Comparison of ENCODE assay signal across 26 mouse cellular contexts in the genomic region with DNA sequence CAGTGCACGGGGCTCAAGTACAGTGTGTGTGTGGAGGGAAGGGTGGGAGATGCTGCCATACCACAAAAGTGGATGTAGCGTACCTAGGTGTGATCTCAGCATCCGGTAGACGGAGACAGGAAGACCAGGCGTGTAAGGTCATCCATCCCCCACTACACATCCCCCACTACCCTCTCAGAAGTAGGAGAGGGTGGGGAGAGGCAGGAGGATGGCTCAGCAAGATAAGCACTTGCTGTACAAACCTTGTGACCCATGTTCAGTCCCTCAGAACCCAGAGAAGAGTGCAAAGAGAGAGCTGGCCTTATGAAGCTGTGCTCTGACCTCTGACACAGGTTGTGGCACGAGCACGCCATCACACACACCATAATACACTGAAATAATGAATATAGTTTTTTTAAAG. TPM values are rescaled to one million over a fixed set of nuclear protein-coding genes. Genes with fewer than 3 reads are reported as not detected.
DNase-seq lines count a peak whose midpoint lies in the region; ATAC-seq and TF ChIP-seq lines count a peak whose summit lies in the region.
"Had no signal": no experiment of that assay in that cellular context is flagged by ENCODE, and none has a peak within 500 bp of the region (broad histone marks: within the 10 kb centered on the region; RNA-seq: fewer than 3 reads in every experiment).

No protein-coding gene starts in this region.

- H3K4me1 ChIP-seq in heart, embryonic 16.5 days (ENCODE audit: control insufficient read depth, insufficient read depth, low read length): peaks cover 35% of the 10 kb centered on the region
- peaks cover 37% of the 10 kb centered on the region for H3K4me1 ChIP-seq in heart, embryonic 10.5 days
- peaks cover 32% of the 10 kb centered on the region for H3K4me1 ChIP-seq in liver, embryonic 12.5 days
- no peaks in the 10 kb centered on the region for H3K4me1 ChIP-seq in liver, postnatal 0 days (ENCODE audit: insufficient read depth)
- H3K4me1 ChIP-seq: forebrain, embryonic 10.5 days; forebrain, embryonic 13.5 days; hindbrain, embryonic 12.5 days; hindbrain, embryonic 15.5 days had no signal

- no peak overlapping the region for H3K9ac ChIP-seq in heart, embryonic 16.5 days (ENCODE audit: low read length)
- no peak overlapping the region for H3K9ac ChIP-seq in liver, embryonic 12.5 days
- no peak overlapping the region for H3K9ac ChIP-seq in liver, postnatal 0 days (replicated peaks)
- H3K9ac ChIP-seq: forebrain, embryonic 13.5 days; hindbrain, embryonic 12.5 days; hindbrain, embryonic 15.5 days had no signal

- DNase-seq in gastrocnemius, adult 2 months: peak; percentile 5
- no peak for DNase-seq in gastrocnemius, postnatal 36 days
- DNase-seq in heart, embryonic 10.5 days (ENCODE audit: low spot score): no peak
- no peak for DNase-seq in liver, postnatal 0 days
- no peak for DNase-seq in spleen, postnatal 14 days (ENCODE audit: low spot score in 2 of 2)
- DNase-seq: adrenal gland, postnatal 10 days; cerebellum, adult 18-20 months; cerebellum, adult 9-10 months; cerebellum, postnatal 14 days; gastrocnemius, postnatal 14 days; heart, adult 18-20 months; heart, postnatal 14 days had no signal

- H3K9me3 ChIP-seq in heart, embryonic 16.5 days (replicated peaks; ENCODE audit: control insufficient read depth, low read length): no peaks in the 10 kb centered on the region
- no peaks in the 10 kb centered on the region for H3K9me3 ChIP-seq in heart, embryonic 10.5 days
- no peaks in the 10 kb centered on the region for H3K9me3 ChIP-seq in liver, embryonic 12.5 days (replicated peaks)
- H3K9me3 ChIP-seq in liver, postnatal 0 days (ENCODE audit: low read length): no peaks in the 10 kb centered on the region
- H3K9me3 ChIP-seq: forebrain, embryonic 10.5 days; forebrain, embryonic 13.5 days; hindbrain, embryonic 12.5 days; hindbrain, embryonic 15.5 days had no signal

- H3K27ac ChIP-seq in gastrocnemius, adult 2 months: no peak overlapping the region
- H3K27ac ChIP-seq in heart, embryonic 16.5 days (ENCODE audit: low read length): peak overlapping the region; percentile 79; the same call in 1 of the 2 replicates
- no peak overlapping the region for H3K27ac ChIP-seq in heart, embryonic 10.5 days
- peak overlapping the region; percentile 15; the same call in 1 of the 2 replicates for H3K27ac ChIP-seq in liver, embryonic 12.5 days
- H3K27ac ChIP-seq in liver, postnatal 0 days (ENCODE audit: low read depth): no peak overlapping the region
- H3K27ac ChIP-seq: forebrain, embryonic 10.5 days; forebrain, embryonic 13.5 days; hindbrain, embryonic 12.5 days; hindbrain, embryonic 15.5 days had no signal

- ATAC-seq in heart, embryonic 16.5 days (replicated peaks; ENCODE audit: extremely low read depth, insufficient read depth, low FRiP score): no peak
- ATAC-seq in liver, embryonic 12.5 days: peak; percentile 80; the same call in 1 of the 2 replicates
- ATAC-seq in liver, postnatal 0 days: no peak
- ATAC-seq: forebrain, embryonic 13.5 days; forebrain, embryonic 16.5 days; Patski had no signal

- H3K4me3 ChIP-seq in gastrocnemius, adult 2 months: no peak overlapping the region
- H3K4me3 ChIP-seq in heart, embryonic 16.5 days (ENCODE audit: low read length): no peak overlapping the region
- H3K4me3 ChIP-seq in heart, embryonic 10.5 days: no peak overlapping the region
- no peak overlapping the region for H3K4me3 ChIP-seq in liver, embryonic 12.5 days
- no peak overlapping the region for H3K4me3 ChIP-seq in liver, postnatal 0 days (ENCODE audit: low read depth, low read length)
- H3K4me3 ChIP-seq: forebrain, embryonic 10.5 days; forebrain, embryonic 13.5 days; hindbrain, embryonic 12.5 days; hindbrain, embryonic 15.5 days had no signal

- no peak for TF ChIP-seq EP300 in liver, postnatal 0 days (IDR thresholded peaks at IDR 0.05; ENCODE audit: low read depth)

- peaks cover 18% of the 10 kb centered on the region for H3K36me3 ChIP-seq in heart, embryonic 16.5 days (ENCODE audit: control insufficient read depth, insufficient read depth)
- peaks cover 66% of the 10 kb centered on the region for H3K36me3 ChIP-seq in heart, embryonic 10.5 days
- peaks cover 86% of the 10 kb centered on the region for H3K36me3 ChIP-seq in liver, embryonic 12.5 days
- H3K36me3 ChIP-seq in liver, postnatal 0 days (replicated peaks; ENCODE audit: insufficient read depth, low read length): peaks cover 30% of the 10 kb centered on the region

- no peaks in the 10 kb centered on the region for H3K27me3 ChIP-seq in heart, embryonic 16.5 days (ENCODE audit: control insufficient read depth, insufficient read depth, low read length)
- no peaks in the 10 kb centered on the region for H3K27me3 ChIP-seq in heart, embryonic 10.5 days (ENCODE audit: insufficient read depth, poor library complexity, severe bottlenecking)
- H3K27me3 ChIP-seq in liver, embryonic 12.5 days (replicated peaks): no peaks in the 10 kb centered on the region
- H3K27me3 ChIP-seq in liver, postnatal 0 days (ENCODE audit: insufficient read depth, low read length): no peaks in the 10 kb centered on the region
- H3K27me3 ChIP-seq: forebrain, embryonic 13.5 days; hindbrain, embryonic 12.5 days; hindbrain, embryonic 15.5 days; Patski had no signal

- TF ChIP-seq CTCF in gastrocnemius, adult 2 months (IDR thresholded peaks at IDR 0.05): no peak
- TF ChIP-seq CTCF in liver, postnatal 0 days (IDR thresholded peaks at IDR 0.05; ENCODE audit: low read depth): no peak

- no peak overlapping the region for H3K4me2 ChIP-seq in heart, embryonic 16.5 days (ENCODE audit: low read depth, low read length)
- H3K4me2 ChIP-seq in liver, embryonic 12.5 days: no peak overlapping the region
- H3K4me2 ChIP-seq in liver, postnatal 0 days (ENCODE audit: low read depth, low read length): no peak overlapping the region
- H3K4me2 ChIP-seq: forebrain, embryonic 13.5 days; hindbrain, embryonic 12.5 days; hindbrain, embryonic 15.5 days had no signal

- intact Hi-C loops in gastrocnemius, adult 2 months (cut with DNase I): no loop called here
- intact Hi-C loops in gastrocnemius, postnatal 36 days (cut with DNase I): no loop called here

- whole genome bisulfite sequencing in heart, embryonic 16.5 days: 87% methylated on average over 7 of the region's 7 CpGs
- WGBS in heart, embryonic 10.5 days: 83% methylated on average over 7 of the region's 7 CpGs
- 67% methylated on average over 7 of the region's 7 CpGs for WGBS in liver, embryonic 12.5 days (ENCODE audit: insufficient replicate concordance)
- 71% methylated on average over 7 of the region's 7 CpGs for WGBS in liver, postnatal 0 days (ENCODE audit: insufficient replicate concordance)

RNA-seq across cellular contexts. Expression of gene Gm10570, which starts 13.2 kb away (rescaled TPM):
- under 1 TPM in 1 of 2 experiments, not detected in 1; 0.54 TPM for total RNA-seq in gastrocnemius, adult 2 months (2021)
- total RNA-seq in gastrocnemius, postnatal 36 days (2021): under 1 TPM in 1 of 2 experiments, not detected in 1; 0.77 TPM
- polyA plus RNA-seq in heart, embryonic 16.5 days (2015; fragmentation: Nextera tagmentation; extraction: Ambion mirVana): 1.1 and 1.4 TPM in 2 replicates
- polyA plus RNA-seq in heart, embryonic 10.5 days (2016; fragmentation: Nextera tagmentation; extraction: Ambion mirVana): 0.58 and 1.1 TPM in 2 replicates
- not detected in 2 replicates for polyA plus RNA-seq in liver, embryonic 12.5 days (2016; fragmentation: Nextera tagmentation; extraction: Ambion mirVana)
- polyA plus RNA-seq in liver, postnatal 0 days (2015; fragmentation: Nextera tagmentation; extraction: Ambion mirVana): not detected in 2 replicates
- total RNA-seq: adrenal gland, adult 18-20 months; adrenal gland, postnatal 36 days; gastrocnemius, postnatal 14 days; heart, adult 18-20 months; hematopoietic stem cell, adult 5-6 weeks had no signal
- polyA plus RNA-seq: embryonic facial prominence, embryonic 14.5 days; forebrain, embryonic 10.5 days; gonadal fat pad, adult 2 months; intestine, embryonic 14.5 days; Patski had no signal

RNA-seq across cellular contexts. Expression of gene Fabp3, which starts 13.2 kb away (rescaled TPM):
- 1,000 to 10,000 TPM in 1 of 2 experiments, 100 to 1,000 TPM in 1; 551 to 1,329 TPM for total RNA-seq in gastrocnemius, adult 2 months (2021)
- total RNA-seq in gastrocnemius, postnatal 36 days (2021): 100 to 1,000 TPM; 839 to 956 TPM
- 1,916 and 1,999 TPM in 2 replicates for polyA plus RNA-seq in heart, embryonic 16.5 days (2015; fragmentation: Nextera tagmentation; extraction: Ambion mirVana)
- 245 and 506 TPM in 2 replicates for polyA plus RNA-seq in heart, embryonic 10.5 days (2016; fragmentation: Nextera tagmentation; extraction: Ambion mirVana)
- polyA plus RNA-seq in liver, embryonic 12.5 days (2016; fragmentation: Nextera tagmentation; extraction: Ambion mirVana): 1.3 and 1.5 TPM in 2 replicates
- 1.3 and 26.0 TPM in 2 replicates for polyA plus RNA-seq in liver, postnatal 0 days (2015; fragmentation: Nextera tagmentation; extraction: Ambion mirVana)
- total RNA-seq: hematopoietic stem cell, adult 5-6 weeks had no signal

RNA-seq across cellular contexts. Expression of gene Zcchc17, which starts 38.1 kb away (rescaled TPM):
- 10 to 100 TPM; 38.4 to 47.3 TPM for total RNA-seq in gastrocnemius, adult 2 months (2021)
- 10 to 100 TPM; 38.5 to 41.7 TPM for total RNA-seq in gastrocnemius, postnatal 36 days (2021)
- polyA plus RNA-seq in heart, embryonic 16.5 days (2015; fragmentation: Nextera tagmentation; extraction: Ambion mirVana): 44.1 and 48.7 TPM in 2 replicates
- polyA plus RNA-seq in heart, embryonic 10.5 days (2016; fragmentation: Nextera tagmentation; extraction: Ambion mirVana): 52.7 and 55.3 TPM in 2 replicates
- 52.1 and 52.9 TPM in 2 replicates for polyA plus RNA-seq in liver, embryonic 12.5 days (2016; fragmentation: Nextera tagmentation; extraction: Ambion mirVana)
- 26.3 and 27.5 TPM in 2 replicates for polyA plus RNA-seq in liver, postnatal 0 days (2015; fragmentation: Nextera tagmentation; extraction: Ambion mirVana)

RNA-seq across cellular contexts. Expression of gene Snrnp40, which starts 38.3 kb away (rescaled TPM):
- 10 to 100 TPM in 1 of 2 experiments, 1 to 10 TPM in 1; 9.5 to 13.0 TPM for total RNA-seq in gastrocnemius, adult 2 months (2021)
- total RNA-seq in gastrocnemius, postnatal 36 days (2021): 10 to 100 TPM; 10.6 to 13.8 TPM
- polyA plus RNA-seq in heart, embryonic 16.5 days (2015; fragmentation: Nextera tagmentation; extraction: Ambion mirVana): 71.4 and 73.1 TPM in 2 replicates
- polyA plus RNA-seq in heart, embryonic 10.5 days (2016; fragmentation: Nextera tagmentation; extraction: Ambion mirVana): 114 and 151 TPM in 2 replicates
- polyA plus RNA-seq in liver, embryonic 12.5 days (2016; fragmentation: Nextera tagmentation; extraction: Ambion mirVana): 112 and 119 TPM in 2 replicates
- polyA plus RNA-seq in liver, postnatal 0 days (2015; fragmentation: Nextera tagmentation; extraction: Ambion mirVana): 37.7 and 39.9 TPM in 2 replicates

RNA-seq across cellular contexts. Expression of gene Serinc2, which starts 42.6 kb away (rescaled TPM):
- 10 to 100 TPM; 48.0 to 70.7 TPM for total RNA-seq in gastrocnemius, adult 2 months (2021)
- 10 to 100 TPM; 55.4 to 76.6 TPM for total RNA-seq in gastrocnemius, postnatal 36 days (2021)
- 5.4 and 6.4 TPM in 2 replicates for polyA plus RNA-seq in heart, embryonic 16.5 days (2015; fragmentation: Nextera tagmentation; extraction: Ambion mirVana)
- polyA plus RNA-seq in heart, embryonic 10.5 days (2016; fragmentation: Nextera tagmentation; extraction: Ambion mirVana): 5.4 and 12.1 TPM in 2 replicates
- 1.7 and 3.1 TPM in 2 replicates for polyA plus RNA-seq in liver, embryonic 12.5 days (2016; fragmentation: Nextera tagmentation; extraction: Ambion mirVana)
- 3.4 and 4.4 TPM in 2 replicates for polyA plus RNA-seq in liver, postnatal 0 days (2015; fragmentation: Nextera tagmentation; extraction: Ambion mirVana)
- total RNA-seq: hematopoietic stem cell, adult 5-6 weeks had no signal

Comparison
In these comparisons a context has a peak if more than half of its experiments do, and no peak if none do; other contexts are left out.
1. H3K27ac ChIP-seq: peak in heart, embryonic 16.5 days (single experiment) and liver, embryonic 12.5 days (single experiment); none in gastrocnemius, adult 2 months (single experiment), heart, embryonic 10.5 days (single experiment) and liver, postnatal 0 days (single experiment).